Mouse (Mus musculus) CD4-positive helper T cell, adult 2 months (primary cell): ENCODE measurements around the gene Nipa2.

Experiments used
- DNase-seq: peaks from one replicate; pipeline ENCODE4 v3.0.0-alpha.2; 2012; ENCODE audit warnings: low read depth, missing footprints, low spot score

Gene Nipa2

GRCm38 (mm10) chr7:55962004-55962908 lies at the start of gene Nipa2:
Gene Nipa2 (minus strand): TSS chr7:55962476.
- DNase-seq: peak; percentile 92

- no peak for DNase-seq
Observed at GRCm38 (mm10) chr7:56011018-56011333, 48.7 kb upstream of the Nipa2 start.

GRCm38 (mm10) chr7:56010318-56011017 lies 48.2 kb upstream of the Nipa2 start:
- DNase-seq: no peak

DNA sequence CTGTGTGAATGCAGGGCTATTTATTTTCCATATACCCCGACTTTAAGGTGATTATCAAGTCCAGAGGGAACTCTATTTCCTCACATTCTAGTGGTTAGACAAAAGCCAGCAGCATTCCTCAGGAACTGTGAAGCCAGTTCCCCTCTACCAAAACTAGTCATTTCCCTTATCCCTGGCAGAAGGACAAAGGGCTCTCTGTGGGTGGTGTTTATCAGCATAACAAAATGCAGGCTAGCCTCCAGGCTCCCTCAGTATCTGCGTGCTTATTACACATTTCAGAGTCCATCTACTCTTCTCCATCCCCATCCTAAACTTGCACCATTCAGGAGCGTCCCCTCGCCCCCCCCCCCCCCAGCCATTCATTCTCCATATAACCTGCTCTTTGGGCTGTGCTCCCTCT lies 36.7 kb upstream of the Nipa2 start:
- no peak for DNase-seq

DNA sequence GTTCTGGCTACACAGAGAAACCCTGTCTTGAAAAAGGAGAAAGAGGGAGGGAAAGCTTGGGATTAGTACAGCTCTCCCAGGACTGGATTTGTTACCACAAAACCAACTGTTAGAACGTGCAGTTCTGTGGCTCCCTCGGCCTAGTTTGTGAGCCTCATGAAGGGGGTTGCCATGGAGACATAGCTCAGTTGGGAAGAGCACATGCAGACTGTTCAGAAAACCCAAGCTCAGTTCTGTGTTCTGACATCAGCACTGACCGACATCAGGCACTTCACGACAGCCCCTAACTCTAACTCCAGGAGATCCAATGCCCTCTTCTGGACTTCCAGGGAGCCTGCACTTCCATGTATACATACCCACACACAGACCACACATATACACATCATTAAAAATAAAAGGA lies 32.7 kb upstream of the Nipa2 start:
- DNase-seq: no peak

GRCm38 (mm10) chr7:55991858-55992257 lies 29.6 kb upstream of the Nipa2 start:
- no peak for DNase-seq

DNA sequence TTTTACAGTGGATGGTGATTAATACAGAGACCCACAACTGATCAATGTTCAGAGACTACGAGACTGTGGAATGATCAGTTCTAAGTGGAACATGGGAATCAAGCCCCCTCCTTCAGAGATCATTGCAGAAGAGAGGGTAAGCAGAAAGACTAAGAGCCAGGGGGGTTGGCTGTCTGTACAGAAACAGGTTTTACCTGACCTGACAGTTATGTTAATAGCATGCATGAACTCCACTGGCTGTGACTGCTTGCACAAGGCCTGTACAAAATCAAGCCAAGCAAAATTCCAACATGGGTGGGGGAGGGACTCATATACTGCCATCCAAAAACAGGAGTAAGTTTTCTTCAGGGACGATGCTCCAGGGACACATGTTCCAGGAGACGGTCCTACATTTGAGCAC lies 28.9 kb upstream of the Nipa2 start:
- DNase-seq: no peak

DNA sequence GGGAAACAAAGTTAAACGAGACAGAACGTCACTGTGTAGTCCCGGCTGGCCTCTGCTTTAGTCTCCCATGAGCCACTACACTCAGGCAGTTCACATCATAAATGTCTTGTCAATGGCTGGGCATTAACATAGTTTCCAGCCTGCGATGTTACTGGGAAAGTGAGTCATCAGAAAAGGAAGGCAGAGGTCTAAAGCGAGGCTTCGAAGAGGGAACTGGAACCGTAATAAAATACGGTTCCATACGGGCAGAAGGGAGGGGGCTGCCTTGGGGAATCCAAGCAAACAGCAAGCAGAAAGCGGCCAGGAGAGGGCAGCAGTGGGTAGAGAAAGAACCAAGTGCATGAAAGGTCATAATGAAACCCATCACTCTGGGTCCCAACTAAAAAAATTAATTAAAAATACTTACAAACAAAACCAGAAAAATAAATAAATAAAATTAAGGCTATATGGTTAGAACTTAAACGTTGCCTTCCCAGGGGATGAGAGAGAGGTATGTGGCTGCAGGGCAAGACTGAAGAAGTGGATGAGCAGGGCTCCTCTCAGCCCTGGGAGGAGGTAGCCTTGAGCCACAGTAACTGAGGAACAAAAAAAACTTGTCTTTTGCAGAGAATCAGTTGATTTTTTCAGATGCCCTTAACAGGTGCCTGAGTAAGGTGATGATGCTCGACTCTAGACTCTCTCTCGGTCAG lies 24.4 kb upstream of the Nipa2 start:
- peak; percentile 66 for DNase-seq

DNA sequence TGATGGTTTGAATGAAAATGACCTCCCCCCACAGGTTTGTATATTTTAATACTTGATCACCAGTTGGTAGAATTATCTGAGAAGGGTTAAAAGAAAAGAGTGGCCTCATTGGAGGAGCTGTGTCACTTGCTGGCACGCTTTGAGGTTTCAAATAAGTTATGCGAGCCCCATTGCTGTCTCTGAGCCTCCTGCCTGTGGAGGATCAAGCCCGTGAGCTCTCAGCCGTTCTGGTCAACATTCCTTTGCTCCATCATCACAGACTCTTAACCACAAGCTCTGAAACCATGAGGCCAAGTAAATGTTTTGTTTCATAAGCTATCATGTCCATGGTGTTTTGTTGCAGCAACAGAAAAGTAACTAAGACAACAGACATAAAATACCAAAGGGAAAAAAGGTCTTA lies 22.5 kb upstream of the Nipa2 start:
- DNase-seq: no peak

DNA sequence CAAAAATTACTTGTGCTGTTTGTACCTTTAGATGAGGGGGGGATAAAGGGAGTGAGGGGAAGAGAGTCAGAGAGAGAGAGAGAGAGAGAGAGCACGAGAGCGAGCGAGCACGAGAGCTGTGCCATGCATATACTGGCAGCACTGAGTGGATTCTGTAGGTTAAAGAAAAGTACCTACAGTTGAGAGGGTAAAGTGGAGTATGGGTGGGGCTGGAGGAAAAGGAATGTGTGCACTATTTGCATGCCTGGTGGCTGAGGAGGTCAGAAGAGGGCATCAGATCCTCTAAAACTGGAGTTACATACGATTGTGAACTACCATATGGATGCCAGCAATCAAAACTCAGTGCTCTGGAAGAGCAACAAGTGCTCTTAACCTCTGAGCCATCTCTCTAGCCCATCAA lies 20.8 kb upstream of the Nipa2 start:
- DNase-seq: no peak

GRCm38 (mm10) chr7:55982010-55982700 lies 19.9 kb upstream of the Nipa2 start:
- no peak for DNase-seq

DNA sequence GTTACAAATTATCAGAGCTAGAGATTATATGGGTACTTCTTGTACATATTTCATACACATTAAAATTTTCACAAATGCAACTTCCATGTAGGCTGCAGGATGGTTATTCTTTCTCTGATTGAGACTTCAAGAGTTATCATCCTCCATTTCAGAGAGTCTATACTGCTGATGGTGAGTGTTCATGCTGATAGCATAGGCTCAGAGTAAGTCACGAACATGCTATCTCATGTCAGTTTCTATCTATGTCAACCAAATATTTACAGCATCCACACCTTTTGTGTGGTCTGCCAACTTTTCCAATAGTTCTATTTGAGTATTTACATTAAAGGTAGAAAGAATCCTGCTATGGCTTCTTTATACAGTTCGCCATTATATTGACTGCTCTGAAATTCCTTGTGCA lies 19.2 kb upstream of the Nipa2 start:
- no peak for DNase-seq

- no peak for DNase-seq
Observed at GRCm38 (mm10) chr7:55974429-55974828, 12.2 kb upstream of the Nipa2 start.

GRCm38 (mm10) chr7:55969415-55969814 lies 7.1 kb upstream of the Nipa2 start:
- DNase-seq: no peak

DNA sequence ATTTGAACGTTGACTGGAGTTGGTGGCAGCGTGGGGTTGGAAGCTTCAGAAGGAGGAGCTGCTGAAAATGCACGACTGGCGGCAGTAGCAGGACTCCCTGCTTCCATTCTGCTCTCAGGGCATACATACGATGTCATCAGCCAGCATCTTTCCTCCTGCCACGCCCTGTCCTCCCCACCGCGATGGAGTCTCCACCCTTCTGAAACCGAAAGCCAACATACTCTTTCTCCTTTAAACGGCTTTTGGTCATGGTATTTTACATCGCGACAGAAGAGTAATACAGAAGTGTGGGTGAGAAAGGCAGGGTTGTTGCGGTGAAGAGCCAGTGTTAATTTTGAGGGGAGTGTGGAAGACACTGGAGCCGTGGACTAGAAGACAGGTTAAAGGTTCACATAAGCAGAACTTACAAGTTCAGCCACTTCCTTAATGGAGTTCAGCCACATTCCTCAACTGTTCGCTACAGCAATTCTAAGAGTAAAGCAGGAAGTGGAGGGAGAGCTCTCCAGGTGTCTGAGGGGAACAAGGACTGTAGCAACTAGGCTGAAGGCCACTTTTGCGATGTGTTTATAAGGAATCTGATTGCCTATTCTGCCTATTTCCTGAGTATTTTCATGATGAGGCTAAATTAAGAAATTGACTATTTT lies 6.1 kb upstream of the Nipa2 start:
- peak; percentile 82 for DNase-seq

DNA sequence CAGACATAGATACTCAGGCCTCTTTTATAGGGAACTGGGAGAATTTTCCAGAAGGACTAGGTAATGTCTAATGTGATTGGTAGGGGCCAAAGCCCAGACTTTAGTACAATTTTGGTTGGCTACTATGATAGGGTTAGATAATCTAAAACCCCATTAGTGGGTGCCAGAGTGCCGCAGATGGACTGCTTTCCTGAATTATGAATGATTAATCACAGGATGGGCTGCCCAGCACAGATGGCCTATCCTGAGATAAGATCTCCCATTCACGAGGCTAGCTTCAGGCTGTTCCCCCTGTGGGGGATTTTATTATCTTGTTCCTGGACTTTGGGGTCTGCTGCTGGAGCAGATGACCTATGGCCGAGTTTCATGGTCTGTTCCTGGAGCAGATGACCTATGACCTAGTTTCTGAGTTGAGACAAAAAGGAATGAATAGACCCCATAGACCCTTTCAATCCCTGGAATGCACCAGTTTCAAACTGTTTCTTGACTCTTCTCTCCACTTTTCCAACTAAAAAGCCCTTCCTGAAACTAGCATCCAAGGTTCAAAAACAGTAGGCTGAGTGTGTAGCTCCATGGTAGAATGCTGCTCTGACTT lies 4.7 kb upstream of the Nipa2 start:
- DNase-seq: no peak

DNA sequence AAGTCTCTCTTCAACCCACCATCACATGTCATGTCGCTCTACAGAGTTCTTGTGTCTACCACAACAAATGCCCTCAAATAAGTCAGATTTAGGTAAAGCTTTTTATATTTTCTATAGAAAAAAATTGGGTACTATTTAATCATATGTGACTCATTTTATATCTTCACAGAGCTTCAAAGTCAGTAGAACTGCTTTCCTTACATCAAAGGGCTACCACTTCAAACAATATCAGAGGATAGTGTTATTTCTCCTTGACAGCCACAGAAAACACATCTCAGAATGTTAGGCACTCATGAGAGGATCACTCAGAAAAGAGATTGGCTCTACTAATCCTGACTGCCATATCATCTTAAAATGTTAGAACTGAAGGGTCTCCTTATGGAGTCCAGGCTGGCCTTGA lies 1.8 kb downstream of the Nipa2 start:
- DNase-seq: peak; percentile 72

DNA sequence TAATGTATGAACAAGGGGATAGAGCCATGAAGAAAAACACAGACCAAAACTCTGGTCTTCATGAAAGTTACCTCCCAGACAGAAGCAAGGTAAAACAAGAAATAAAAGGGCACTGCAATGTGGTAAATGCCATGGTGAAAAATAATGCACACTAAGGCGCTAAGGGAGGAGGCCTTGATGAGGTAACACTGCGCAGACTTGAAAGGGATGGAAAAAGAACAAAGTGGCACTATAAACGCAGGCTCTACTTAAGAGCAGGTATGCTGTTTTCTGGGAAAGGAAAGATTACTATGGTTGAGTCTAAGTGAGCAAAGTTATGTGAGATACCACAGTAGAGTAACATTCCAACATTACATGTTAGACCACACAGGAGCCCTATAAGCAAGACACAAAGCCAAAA lies 2.5 kb downstream of the Nipa2 start:
- peak; percentile 77 for DNase-seq

DNA sequence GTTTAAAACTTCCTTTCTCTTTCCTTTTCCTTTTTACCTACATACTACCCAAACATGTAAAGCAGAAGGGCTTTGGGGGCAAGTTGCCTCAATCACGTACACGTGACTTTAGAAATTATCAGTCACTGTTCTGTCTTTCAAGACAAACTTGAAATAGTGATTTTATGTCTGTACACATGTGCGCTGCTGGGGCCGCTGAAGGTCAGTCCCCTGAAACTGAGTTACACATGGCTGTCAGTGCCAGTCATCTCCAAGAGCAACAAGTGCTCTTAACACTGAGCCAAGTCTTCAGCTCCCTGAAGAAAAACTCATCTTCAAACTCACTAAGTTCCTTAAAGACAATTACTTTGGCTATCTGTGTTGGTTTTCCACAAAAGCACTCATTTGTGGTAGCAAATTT lies 4.4 kb downstream of the Nipa2 start:
- DNase-seq: no peak

- peak; percentile 34 for DNase-seq
Observed at GRCm38 (mm10) chr7:55957178-55957577, 5.1 kb downstream of the Nipa2 start.

DNA sequence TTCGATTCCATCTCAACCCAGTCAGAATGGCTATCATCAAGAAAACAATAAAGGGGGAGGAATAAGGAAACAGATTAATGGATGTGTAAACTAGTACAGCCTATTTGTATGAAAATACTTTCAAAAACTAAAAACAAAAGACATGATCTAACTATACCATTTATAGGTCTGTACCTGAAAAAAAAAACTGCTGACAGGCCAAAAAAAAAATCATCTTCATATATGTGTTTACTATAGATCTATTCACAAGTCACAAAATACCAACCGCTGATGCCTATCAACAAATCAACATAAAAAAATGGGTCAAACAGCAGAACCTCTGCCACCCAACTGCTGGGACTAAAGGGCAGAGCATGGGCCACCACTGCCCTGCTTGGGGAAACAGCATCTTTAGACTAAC lies 6.2 kb downstream of the Nipa2 start:
- DNase-seq: no peak
